Mouse (Mus musculus) ovary, postnatal 36 days (tissue): ENCODE data around the gene A830005F24Rik.

Experiments
- DNase-seq: peaks from one replicate; pipeline ENCODE4 v3.0.0; 2022; ENCODE audit warnings: low spot score, mixed read lengths

Gene A830005F24Rik

GRCm38 (mm10) chr13:48545476-48546281 lies 32.3 kb downstream of the A830005F24Rik start:
- peak; percentile 97 for DNase-seq

GRCm38 (mm10) chr13:48546330-48546917 lies 33.1 kb downstream of the A830005F24Rik start:
- peak; percentile 100 for DNase-seq

- no peak for DNase-seq
These were observed 34.3 kb downstream of the A830005F24Rik start for GRCm38 (mm10) chr13:48547623-48548022.

GRCm38 (mm10) chr13:48548296-48548695 lies 34.9 kb downstream of the A830005F24Rik start:
- DNase-seq = no peak

GRCm38 (mm10) chr13:48552181-48553090 lies 39.1 kb downstream of the A830005F24Rik start:
- peak; percentile 94 for DNase-seq

GRCm38 (mm10) chr13:48553511-48553910 lies 40.1 kb downstream of the A830005F24Rik start:
- no peak for DNase-seq

GRCm38 (mm10) chr13:48554552-48554951 lies 41.2 kb downstream of the A830005F24Rik start:
- no peak for DNase-seq

- DNase-seq = no peak
These were observed 42.6 kb downstream of the A830005F24Rik start for GRCm38 (mm10) chr13:48555976-48556375.

- DNase-seq = no peak
These were observed 48.1 kb downstream of the A830005F24Rik start for GRCm38 (mm10) chr13:48561481-48561880.

GRCm38 (mm10) chr13:48562336-48562735 lies 49.0 kb downstream of the A830005F24Rik start:
- no peak for DNase-seq
